Mouse (Mus musculus) ES-Bruce4 (cell line): ENCODE data around the gene Slc8a2. TPM values are rescaled to one million over a fixed set of nuclear protein-coding genes. Genes with fewer than 3 reads are reported as not detected.
A peak's percentile ranks its signal among the peaks of the same experiment; 100 is the strongest.

Source experiments
- H3K27ac ChIP-seq: 2 replicates; pipeline ENCODE4 v1.5.1; 2012; ENCODE audit warnings: low read length, inconsistent platforms; ENCODE audit not compliant: insufficient read depth
- H3K27me3 ChIP-seq: 2 replicates; pipeline ENCODE4 v1.6.1; 2012; ENCODE audit warnings: mild to moderate bottlenecking, low read length, inconsistent platforms; ENCODE audit not compliant: control insufficient read depth, poor library complexity, insufficient read depth, severe bottlenecking
- H3K36me3 ChIP-seq: 2 replicates; pipeline ENCODE4 v1.6.1; 2012; ENCODE audit warnings: inconsistent platforms, mild to moderate bottlenecking, low read length, moderate library complexity; ENCODE audit not compliant: control insufficient read depth, poor library complexity, insufficient read depth, severe bottlenecking
- H3K4me1 ChIP-seq: one replicate; pipeline ENCODE4 v1.8.1; 2011; ENCODE audit warnings: low read length; ENCODE audit not compliant: control insufficient read depth, insufficient read depth
- H3K4me3 ChIP-seq: 2 replicates; pipeline ENCODE4 v1.5.1; 2011; ENCODE audit warnings: low read depth, mild to moderate bottlenecking, low read length
- H3K9ac ChIP-seq: 2 replicates; pipeline ENCODE4 v1.6.1; 2012; ENCODE audit warnings: low read depth, mild to moderate bottlenecking, inconsistent platforms; ENCODE audit not compliant: poor library complexity, severe bottlenecking
- H3K9me3 ChIP-seq: replicated peaks from 2 replicates; pipeline ENCODE4 v1.6.1; 2012; ENCODE audit warnings: mild to moderate bottlenecking, low read length, inconsistent platforms; ENCODE audit not compliant: control insufficient read depth, poor library complexity, insufficient read depth, severe bottlenecking
- CTCF ChIP-seq: IDR thresholded peaks from one replicate; pipeline ENCODE4 v1.8.1; 2011; ENCODE audit warnings: low read depth, low read length
- EP300 ChIP-seq: IDR thresholded peaks from 2 replicates; pipeline ENCODE4 v1.6.1; 2011; ENCODE audit warnings: low read depth, low read length; ENCODE audit not compliant: insufficient read depth
- POLR2A ChIP-seq: IDR thresholded peaks from one replicate; pipeline ENCODE4 v1.8.1; 2011; ENCODE audit warnings: low read length; ENCODE audit not compliant: insufficient read depth
- polyA plus RNA-seq: library from polyadenylated mRNA; stranded (reverse); fragments of >200 nt; gene quantifications from 2 replicates; pipeline ENCODE4 v1.2.4, GENCODE M21; 2011; ENCODE audit warnings: low read depth; ENCODE audit not compliant: missing spikeins, insufficient read depth, insufficient read length

Slc8a2 gene
- polyA plus RNA-seq, 1 experiment, result 4.5 TPM

DNA sequence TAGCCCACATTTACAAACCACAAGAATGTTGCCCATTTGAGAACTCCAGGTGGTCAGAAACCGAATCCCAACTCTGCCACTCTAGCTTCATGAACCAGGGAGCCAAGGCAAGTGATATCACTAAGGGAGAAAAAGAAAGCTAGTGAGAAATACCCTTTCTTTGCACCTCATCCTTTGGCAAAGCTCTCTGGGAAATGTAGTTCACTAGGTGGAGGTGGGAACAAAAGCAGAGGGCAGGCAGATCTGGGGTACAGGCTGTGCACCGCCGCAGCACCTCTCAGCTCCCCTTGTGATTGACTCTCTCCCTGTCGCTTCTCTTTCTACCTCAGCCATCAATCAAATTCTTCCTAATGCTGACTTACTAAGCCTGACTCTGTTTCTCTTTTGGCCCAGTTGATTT lies 48.5 kb downstream of the Slc8a2 start:
- Histone ChIP-seq H3K9me3 (no peaks in the 10 kb centered on the region), H3K4me1 (no peaks in the 10 kb centered on the region), H3K4me3 (no peak overlapping the region), H3K9ac (no peak overlapping the region), H3K27me3 (no peaks in the 10 kb centered on the region), H3K36me3 (no peaks in the 10 kb centered on the region), H3K27ac (no peak overlapping the region)
- no peak for TF ChIP-seq EP300
- TF ChIP-seq CTCF, result no peak
- no peak for TF ChIP-seq POLR2A

DNA sequence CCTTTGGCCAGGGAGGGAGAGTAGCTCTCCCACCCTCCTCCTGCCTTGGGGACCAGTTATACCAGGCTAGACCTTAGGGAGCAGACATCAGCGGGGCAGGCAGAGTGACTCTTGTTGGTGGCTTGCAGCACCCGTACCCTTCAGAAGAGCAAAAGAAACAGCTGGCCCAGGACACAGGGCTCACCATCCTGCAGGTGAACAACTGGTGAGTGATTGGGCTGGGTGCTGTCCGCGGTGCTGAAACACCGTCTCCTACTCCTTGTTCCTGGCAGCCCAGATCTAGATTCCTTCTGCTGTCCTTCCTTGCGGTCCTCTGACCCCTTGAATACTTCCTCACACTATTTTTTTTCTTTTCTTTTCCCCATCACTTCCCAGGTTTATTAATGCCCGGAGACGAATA lies 54.0 kb downstream of the Slc8a2 start:
- TF ChIP-seq CTCF, result no peak
- TF ChIP-seq EP300, result 0 out of 2 replicates have a peak, but pooled peaks have one; percentile 9
- Histone ChIP-seq H3K9me3 (no peaks in the 10 kb centered on the region), H3K27ac (no peak overlapping the region), H3K4me3 (no peak overlapping the region), H3K4me1 (no peaks in the 10 kb centered on the region), H3K27me3 (no peaks in the 10 kb centered on the region), H3K36me3 (no peaks in the 10 kb centered on the region), H3K9ac (no peak overlapping the region)

DNA sequence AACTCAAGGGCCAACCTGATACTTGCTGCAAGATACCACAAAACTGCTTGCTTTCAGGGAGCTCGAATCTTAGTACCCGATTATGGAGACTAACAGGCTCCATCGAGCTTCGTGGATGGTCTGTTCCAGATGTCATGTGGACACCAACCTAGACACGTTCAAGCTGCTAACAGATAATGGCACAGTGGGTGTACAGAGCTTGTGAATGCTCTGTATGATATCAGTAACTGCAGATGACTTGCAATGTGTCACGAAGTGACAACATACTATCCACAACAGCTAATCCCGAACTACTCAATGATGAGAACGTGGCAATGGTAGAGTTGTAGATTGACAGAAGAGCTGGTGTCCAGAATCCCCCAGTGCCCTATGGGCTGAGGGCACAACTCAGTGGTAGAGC lies 57.9 kb downstream of the Slc8a2 start:
- no peaks in the 10 kb centered on the region for H3K9me3 ChIP-seq
- no peaks in the 10 kb centered on the region for H3K27me3 ChIP-seq
- no peak overlapping the region for H3K9ac ChIP-seq
- H3K4me3 ChIP-seq, result no peak overlapping the region
- no peak overlapping the region for H3K27ac ChIP-seq
- TF ChIP-seq POLR2A (no peak), EP300 (no peak), CTCF (no peak)
- no peaks in the 10 kb centered on the region for H3K4me1 ChIP-seq
- no peaks in the 10 kb centered on the region for H3K36me3 ChIP-seq

DNA sequence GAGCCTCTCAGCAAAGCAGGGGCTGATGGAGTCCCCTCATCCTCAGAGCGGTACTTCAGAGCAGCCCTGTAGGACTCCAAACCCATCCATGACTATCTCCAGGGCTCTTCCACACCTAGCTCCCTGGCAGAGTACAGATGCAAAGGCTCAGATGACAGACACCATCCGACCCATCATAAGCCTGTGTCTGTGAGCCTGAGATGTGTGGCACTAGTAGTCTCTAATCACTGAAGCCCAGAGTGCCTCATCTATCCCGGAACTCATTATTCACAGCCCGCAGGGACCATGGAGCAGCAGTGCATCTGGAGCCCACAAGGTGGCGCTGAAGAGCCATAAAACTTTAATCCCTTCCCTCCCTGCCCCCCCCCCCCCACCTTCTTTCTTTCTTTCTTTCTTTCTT lies 62.7 kb downstream of the Slc8a2 start:
- TF ChIP-seq CTCF, result peak; percentile 63
- TF ChIP-seq EP300, result no peak
- Histone ChIP-seq H3K36me3 (no peaks in the 10 kb centered on the region), H3K4me1 (no peaks in the 10 kb centered on the region), H3K27ac (no peak overlapping the region), H3K27me3 (no peaks in the 10 kb centered on the region), H3K9me3 (no peaks in the 10 kb centered on the region), H3K9ac (no peak overlapping the region), H3K4me3 (no peak overlapping the region)

DNA sequence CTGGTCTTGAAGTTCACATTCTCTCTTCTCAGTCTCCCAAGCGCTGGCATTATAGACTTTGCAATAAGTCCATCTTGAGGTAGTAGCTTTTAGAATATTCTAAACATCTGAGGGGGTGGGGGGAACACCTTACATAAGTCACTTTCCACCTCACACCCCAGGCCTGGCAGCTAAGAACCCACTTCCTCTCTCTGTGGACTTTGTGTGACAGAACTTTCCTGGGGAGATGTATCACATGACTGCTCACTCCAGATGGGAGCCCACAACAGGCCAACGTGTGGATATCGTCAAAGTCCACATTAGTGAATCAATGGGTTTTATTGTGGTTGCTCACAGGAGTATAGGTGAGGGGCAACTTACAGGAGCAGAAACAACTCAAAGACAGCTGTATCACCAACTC lies 64.1 kb downstream of the Slc8a2 start:
- TF ChIP-seq POLR2A, result no peak
- no peak for TF ChIP-seq CTCF
- no peak for TF ChIP-seq EP300
- Histone ChIP-seq H3K27ac (no peak overlapping the region), H3K27me3 (no peaks in the 10 kb centered on the region), H3K4me3 (no peak overlapping the region), H3K9ac (no peak overlapping the region), H3K9me3 (no peaks in the 10 kb centered on the region), H3K4me1 (no peaks in the 10 kb centered on the region), H3K36me3 (no peaks in the 10 kb centered on the region)

DNA sequence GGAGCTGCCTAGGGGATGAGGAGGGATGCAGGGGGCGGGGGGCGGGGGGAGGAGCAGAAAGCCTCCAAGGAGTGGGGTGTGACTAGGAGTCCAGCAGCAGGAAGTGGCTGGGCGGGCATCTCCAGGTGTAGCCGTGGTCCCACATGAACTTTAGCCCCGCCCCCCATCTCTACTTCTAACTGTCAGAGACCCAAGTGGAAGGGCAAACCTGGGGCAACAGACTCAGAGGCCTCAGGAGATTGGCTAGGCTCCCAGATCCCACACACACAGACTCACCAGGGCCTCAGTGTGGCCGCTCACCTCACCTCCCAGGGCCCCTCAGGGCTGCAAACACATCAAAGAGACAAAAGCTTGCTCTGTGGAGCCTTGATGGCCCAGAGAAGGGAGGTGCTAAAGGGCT lies 67.0 kb downstream of the Slc8a2 start:
- no peak for TF ChIP-seq EP300
- no peak for TF ChIP-seq POLR2A
- no peak for TF ChIP-seq CTCF
- Histone ChIP-seq H3K27me3 (no peaks in the 10 kb centered on the region), H3K4me3 (no peak overlapping the region), H3K27ac (no peak overlapping the region), H3K36me3 (no peaks in the 10 kb centered on the region), H3K4me1 (no peaks in the 10 kb centered on the region), H3K9me3 (no peaks in the 10 kb centered on the region), H3K9ac (no peak overlapping the region)
